Mouse (Mus musculus) ES-E14 (cell line): ENCODE data around the gene Fam69a.

Experiments
- CHD2 ChIP-seq: IDR thresholded peaks from 2 replicates; pipeline ENCODE4 v1.6.1; 2014; ENCODE audit warnings: mild to moderate bottlenecking, low read depth, low read length, inconsistent platforms
- HCFC1 ChIP-seq: IDR thresholded peaks from 2 replicates; pipeline ENCODE4 v1.6.1; 2012; ENCODE audit warnings: low read length, inconsistent platforms, borderline replicate concordance; ENCODE audit not compliant: insufficient read depth
- MAFK ChIP-seq: IDR thresholded peaks from 2 replicates; pipeline ENCODE4 v1.6.1; 2014; ENCODE audit warnings: mild to moderate bottlenecking, low read depth, low read length, inconsistent platforms; ENCODE audit not compliant: insufficient read depth
- ZC3H11A ChIP-seq: IDR thresholded peaks from 2 replicates; pipeline ENCODE4 v1.6.1; 2012; ENCODE audit warnings: low read depth, mild to moderate bottlenecking, inconsistent platforms, low read length, borderline replicate concordance
- ZNF384 ChIP-seq: IDR thresholded peaks from 2 replicates; pipeline ENCODE4 v1.6.1; 2012; ENCODE audit warnings: low read depth, low read length, inconsistent platforms

- TF ChIP-seq ZC3H11A, result no peak
- TF ChIP-seq MAFK, result no peak
- no peak for TF ChIP-seq HCFC1
- TF ChIP-seq ZNF384, result no peak
- TF ChIP-seq CHD2, result no peak
These were observed 9.1 kb downstream of the Fam69a start for GRCm38 (mm10) chr5:107977640-107978288.
